Mouse (Mus musculus) erythroid progenitor cell, adult 5-6 weeks (primary cell): ENCODE data around the gene Prpf31. TPM values are rescaled to one million over a fixed set of nuclear protein-coding genes. Genes with fewer than 3 reads are reported as not detected.

ENCODE experiments used
- ATAC-seq: replicated peaks from 2 replicates; pipeline ENCODE4 v1.8.0; 2016; ENCODE audit warnings: moderate number of reproducible peaks, mild to moderate bottlenecking, moderate TSS enrichment, inconsistent platforms; ENCODE audit not compliant: poor library complexity, low FRiP score, severe bottlenecking
- total RNA-seq, 2 experiments: library from RNA; stranded (forward) in 1 of 2; stranded (reverse) in 1 of 2; fragments of 150-400 nt in 1 of 2; fragments of 186-747, 209-891 nt in 1 of 2; gene quantifications; 2 replicates each; pipeline versions ENCODE4 v1.2.3 to v1.2.4; 2015 to 2017; ENCODE audit warnings: low replicate concordance in 2 of 2

Prpf31 gene
- total RNA-seq, 2 experiments from 2014 or later, result 13.5 to 14.3 TPM

DNA sequence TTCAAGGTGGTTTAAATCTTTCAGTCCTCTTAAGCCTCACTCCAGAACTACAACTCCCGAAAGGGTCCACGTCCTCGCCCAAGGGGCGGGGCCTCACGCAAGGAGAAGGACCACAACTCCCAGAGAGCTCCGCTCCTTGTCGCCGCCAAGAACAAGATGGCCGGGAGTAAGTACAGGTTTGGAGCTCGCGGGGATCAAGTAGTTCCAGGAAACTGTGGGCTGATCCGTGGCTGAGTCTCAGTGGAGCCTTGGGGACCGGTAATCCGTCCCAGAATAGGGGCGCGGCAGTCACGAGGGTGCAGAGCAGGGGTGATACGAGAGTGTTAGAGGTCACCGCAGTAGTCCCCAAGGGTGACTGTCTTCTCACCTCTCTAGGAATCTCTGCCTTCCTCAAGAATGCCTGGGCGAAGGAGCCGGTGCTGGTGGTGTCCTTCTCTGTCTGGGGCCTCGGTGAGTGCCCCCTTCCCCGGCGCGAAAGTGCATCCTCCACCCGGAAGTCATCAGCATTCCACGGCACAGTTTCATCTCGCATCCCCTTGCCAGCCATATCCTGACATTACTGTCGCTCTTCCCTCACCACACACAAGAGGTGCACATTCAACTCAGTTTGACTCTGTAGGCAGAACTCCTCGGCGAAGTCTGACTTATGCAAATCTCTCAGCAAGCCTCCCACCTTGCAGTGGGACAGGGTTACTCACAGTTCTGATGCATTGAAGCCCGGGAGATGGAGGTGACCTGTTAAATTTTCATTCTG lies 12.4 kb upstream of the Prpf31 start, which contains the start of gene Ndufa3:
TSS of gene Ndufa3 (plus strand) at position 132 of the 754 bp plus-strand sequence.
- ATAC-seq, result peak; percentile 98

DNA sequence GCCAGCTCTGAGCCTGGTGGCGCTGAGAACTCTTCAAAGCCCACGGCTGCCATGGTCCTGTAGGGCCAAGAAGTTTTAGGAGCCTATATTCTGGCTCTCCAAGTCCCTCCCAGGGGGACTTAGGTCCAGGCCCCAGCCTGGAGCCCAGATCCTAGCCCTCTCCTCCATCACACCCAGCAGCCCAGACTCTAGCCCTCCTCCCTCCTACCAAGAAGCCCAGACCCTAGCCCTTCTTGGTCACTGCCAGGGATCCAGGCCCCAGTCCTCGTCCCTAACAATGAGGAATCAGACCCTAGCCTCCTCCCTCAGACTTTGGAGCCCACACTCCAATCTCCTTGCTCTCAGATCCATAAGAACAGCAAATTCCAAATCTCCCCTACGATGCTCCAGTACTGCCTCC lies 755 bp upstream of the Prpf31 start:
- peak; percentile 20 for ATAC-seq

DNA sequence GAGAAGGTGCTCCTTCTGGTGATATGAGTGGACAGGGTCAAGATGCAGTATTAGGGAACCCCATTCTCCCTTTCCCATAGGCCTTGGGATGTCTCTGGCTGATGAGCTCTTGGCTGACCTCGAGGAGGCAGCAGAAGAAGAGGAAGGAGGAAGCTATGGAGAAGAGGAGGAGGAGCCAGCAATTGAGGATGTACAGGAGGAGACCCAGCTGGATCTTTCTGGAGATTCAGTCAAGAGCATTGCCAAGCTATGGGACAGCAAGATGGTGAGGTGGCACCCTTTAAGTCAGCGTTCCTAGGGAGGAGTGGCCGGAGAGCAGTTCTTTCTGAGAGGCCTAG lies 662 bp downstream of the Prpf31 start:
- ATAC-seq, result no peak

DNA sequence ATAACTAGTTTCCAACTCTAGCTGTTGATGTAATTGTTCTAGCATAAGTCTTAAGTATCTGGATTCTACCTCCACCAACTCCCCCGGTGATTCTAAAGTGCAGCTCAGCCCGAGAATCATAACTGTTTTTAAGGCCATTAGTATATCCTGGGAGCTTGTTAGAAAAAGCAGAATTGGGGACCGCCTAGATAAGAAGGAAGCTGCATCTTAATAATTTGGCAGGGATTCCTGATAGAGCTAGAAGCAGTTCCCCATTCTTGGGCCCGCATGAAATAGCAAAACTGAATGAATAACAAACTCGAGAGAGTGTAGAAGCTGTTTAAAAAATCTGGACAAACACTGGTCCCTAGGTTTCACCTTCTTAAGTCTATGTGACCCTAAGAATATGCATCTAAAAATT lies 13.6 kb downstream of the Prpf31 start:
- no peak for ATAC-seq

DNA sequence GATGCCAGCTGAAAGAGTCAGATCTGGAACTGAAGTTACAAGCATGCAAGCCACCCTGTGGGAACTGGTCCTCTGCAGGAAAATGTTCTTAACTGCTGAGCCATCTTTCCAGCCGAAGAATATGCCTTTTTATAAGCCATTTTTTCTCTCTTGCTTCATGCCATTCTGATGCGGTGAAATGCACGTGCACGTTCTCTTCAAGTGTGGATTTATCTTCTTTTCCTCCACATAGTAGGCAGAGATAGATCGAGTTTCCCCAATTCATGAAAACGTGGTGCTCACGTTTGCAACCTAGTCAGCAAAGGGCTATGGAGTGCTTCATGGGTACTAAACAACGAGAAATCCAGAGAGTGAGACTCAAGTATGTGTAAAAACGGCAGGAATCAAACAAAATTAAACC lies 14.1 kb downstream of the Prpf31 start:
- no peak for ATAC-seq

DNA sequence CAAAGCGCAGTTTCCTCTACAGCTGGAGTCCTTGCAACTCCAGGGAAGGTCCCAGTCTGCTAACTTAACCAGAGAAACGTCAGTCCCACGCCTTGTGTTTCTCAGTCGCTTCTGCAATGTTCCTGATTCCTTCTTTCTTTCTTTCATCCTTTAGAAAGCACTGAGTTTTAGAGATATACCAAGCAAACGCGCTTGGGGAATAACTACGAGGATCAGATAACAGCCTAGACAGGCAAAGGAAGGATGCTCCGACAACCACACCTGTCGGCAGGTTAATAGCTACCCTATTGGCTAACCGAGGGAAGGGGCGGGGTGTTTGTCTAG lies 14.5 kb downstream of the Prpf31 start:
- ATAC-seq, result no peak

DNA sequence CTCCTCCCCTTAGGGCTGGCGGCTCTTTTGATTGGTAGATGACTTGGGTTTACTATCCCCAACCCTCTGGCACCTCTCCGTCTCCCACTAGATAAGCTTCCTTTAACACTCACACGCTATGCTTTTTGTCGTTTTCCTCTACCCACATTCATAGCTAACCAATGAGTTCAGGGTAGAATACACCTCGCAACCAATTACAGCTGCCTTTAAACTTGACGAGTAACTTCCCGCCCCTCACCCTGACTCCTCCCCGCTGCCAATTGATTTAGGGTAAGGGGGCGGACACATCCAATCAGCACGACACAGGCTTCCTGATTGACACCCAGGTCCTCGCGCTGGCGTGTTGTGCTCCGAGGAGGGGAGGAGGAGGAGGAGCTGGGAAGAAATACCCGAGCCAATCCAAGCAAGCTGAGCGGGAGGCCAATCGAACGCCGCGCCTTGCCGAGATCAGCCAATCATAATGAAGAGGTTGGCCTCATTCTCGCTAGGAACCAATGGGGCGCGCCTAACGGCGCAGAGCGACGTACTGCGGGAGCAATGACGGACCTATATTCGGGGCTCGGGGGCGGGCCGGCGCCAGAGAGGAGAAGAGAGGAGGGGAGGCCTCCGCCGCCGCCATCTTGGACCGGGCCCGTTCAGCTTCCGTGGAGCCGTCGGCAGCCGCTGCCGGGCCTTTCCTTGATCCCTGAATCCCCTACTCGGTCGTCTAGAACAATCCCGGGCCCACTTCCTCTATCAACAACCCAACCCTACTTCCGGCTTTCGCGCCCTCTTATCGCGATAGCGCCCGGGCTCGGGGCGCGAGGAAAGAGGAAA lies 15.1 kb downstream of the Prpf31 start, which contains the start of gene Cnot3:
TSS of gene Cnot3 (plus strand) at position 597 of the 816 bp plus-strand sequence.
- peak; percentile 92 for ATAC-seq

DNA sequence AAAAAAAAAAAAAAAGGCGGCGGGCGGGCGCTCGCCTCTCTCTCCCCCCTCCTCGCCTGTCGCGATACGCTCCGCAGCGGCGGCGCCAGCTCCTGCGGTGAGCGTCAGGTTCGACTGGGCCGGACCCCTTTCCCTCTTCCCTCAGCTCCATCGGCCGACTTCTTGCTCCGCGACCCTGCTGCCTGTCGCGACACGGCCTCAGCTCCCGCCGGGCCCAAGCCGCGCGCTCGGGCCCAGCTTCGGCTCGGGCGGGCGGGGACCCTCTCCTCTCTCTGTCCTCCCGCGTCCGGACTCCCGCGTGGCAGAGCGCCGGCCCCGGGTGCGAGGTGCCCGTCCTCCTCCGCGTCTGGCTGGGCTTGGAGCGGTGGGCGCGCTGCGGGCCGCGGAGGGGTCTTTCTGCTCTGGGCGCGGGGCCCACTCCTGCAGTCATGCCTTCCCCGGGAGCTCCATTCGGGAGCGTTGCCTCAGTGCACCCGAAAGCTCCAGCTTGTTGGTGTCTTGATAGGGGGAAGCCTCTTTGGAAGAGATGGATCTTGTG lies 15.8 kb downstream of the Prpf31 start:
- peak; percentile 20; the same call in 1 of the 2 replicates for ATAC-seq

DNA sequence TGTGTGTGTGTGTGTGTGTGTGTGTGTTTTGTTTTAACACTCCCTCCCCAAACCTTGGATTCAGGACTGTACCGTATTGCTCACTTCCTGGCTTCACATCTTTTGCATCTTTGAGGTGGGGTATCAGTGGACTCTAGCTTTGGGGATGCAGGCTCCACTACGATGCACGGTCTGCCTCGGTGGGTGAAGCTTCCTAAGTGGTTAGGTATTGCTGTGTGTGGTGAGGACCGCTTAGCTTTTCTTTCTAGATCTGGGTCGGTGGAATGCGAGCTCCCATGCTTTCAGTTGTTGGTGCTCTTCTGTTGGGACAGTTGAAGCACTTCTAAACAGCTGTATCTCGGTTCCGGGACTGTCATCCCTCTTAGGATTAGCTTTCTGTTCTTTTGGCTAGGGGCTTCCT lies 16.4 kb downstream of the Prpf31 start:
- no peak for ATAC-seq

DNA sequence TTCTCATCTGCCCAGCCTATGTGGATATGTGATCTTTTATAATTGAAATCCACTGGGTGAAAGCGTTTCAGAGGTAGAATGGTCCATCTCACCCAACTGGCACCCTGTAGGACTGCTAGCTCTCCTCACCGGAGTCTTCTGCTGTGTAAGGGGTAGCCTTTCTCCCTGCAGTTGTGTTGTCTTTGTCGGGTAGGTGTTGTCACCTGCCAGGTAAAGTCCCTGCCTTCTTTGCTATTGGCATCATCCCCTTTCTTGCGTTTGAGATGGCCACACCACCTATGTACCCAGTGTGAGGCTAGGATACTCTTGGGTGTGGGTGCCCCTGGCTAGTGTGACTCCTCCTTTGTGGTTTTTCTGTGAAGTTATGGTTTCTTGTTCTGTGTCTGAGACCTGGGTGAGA lies 16.9 kb downstream of the Prpf31 start:
- ATAC-seq, result no peak

DNA sequence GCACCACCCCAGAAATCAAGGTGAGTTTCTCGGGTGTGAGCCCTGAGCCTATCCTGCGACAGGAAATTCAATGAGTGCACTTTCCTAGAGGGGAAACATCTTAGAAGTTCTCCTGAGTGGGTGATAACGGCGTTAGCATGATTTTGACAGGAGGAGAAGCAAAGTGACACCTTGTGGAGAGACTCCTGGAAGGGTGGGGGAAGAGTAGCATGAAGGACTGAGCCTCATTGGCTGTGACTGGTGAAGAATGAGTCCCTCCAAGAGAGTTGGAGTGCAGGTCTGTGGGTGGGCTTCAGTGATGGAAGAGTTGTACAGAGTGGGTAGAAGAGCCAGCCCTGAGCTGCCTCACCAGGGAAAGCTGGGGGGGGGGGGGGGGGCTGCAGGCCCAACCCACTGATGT lies 27.2 kb downstream of the Prpf31 start:
- no peak for ATAC-seq

DNA sequence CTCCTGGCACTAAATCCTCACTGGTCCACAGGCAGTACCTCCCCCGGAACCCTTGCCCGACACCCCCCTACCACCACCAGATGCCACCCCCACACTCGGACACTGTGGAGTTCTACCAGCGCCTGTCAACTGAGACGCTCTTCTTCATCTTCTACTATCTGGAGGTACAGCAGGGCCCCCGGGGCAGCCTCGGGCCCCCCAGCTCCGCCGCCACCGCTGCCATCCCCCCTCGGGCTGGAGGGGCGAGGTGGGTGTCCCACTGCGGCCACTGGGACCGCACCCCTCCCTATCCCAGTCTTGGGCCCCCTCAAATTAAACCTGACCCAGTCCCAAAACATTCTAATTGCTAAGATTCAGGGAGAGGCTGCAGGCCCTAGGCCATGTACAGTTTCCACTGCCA lies 28.8 kb downstream of the Prpf31 start:
- ATAC-seq, result no peak

DNA sequence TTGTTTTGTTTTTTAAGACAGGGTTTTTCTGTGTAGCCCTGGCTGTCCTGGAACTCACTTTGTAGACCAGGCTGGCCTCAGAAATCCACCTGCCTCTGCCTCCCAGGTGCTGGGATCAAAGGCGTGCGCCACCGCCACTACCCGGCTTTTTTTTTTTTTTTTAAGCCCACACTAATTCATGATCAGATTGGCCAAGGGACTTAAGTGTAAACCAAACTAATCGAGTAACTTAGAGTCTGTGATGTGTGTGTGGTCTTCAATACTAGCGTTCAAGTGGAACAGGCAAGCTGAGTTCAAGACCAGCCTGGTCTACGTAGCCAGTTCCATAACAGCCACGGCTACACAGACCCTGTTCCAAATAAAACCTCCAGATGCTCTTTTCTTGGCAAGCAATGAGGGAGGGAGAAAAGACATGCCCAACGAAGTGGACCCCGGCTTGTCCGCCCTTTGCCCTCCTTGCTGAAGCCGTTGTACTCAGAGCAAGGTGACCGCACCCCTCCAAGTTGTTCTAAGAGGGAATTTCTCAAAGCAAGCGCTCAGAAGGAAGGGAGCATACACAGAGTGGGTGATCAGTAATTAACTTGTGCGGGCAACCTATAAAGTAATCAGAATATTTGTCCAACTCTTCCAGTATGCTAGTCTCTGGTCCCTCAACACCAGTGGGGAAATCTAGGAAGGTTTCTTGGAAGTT lies 34.9 kb downstream of the Prpf31 start:
- peak; percentile 35; the same call in 1 of the 2 replicates for ATAC-seq

DNA sequence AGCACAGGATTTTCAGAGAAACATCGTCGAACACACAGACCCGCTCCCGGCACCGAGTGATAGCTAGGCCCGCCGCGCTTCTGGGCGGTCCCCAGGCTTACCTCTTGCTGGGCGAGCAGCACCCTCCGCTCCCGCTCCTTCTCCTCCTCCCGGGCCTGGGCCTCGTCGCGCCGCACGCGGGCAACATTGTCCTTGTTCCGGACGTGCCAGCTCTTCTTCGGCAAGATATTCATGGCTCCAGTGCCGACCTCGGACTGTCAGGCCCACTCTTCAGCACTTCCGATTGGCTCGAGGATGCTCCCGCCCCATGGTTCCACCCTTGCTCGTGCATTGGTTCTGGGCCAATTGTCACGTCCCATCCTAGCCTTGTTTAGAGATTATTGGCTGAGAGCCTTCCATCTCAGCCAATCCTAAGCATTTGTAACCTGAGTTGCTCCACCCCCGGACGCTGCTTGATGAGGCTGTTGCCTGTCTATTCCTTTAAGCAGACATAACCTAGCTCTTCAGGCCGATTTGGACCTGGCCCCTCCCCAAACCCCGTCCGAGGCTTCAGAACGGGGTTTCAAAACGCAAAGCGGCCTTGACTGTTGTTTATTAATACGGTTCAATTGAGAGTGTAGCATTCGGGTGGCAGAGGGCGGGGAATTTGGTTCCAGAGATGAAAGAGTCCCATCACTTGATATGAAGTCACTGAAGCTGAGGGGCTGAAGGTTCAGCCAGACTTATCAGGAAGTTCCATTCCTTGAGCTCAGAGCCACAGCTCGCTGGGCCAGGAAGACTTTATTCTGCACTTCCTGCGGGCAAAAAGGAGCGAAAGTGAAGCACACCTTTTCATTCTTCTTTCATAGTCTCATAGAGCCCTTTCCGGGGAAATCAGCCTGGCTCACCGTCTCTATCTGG lies 35.7 kb downstream of the Prpf31 start, which contains the start of gene Leng1:
TSS of gene Leng1 (minus strand) at position 626 of the 900 bp plus-strand sequence.
- ATAC-seq, result peak; percentile 95

DNA sequence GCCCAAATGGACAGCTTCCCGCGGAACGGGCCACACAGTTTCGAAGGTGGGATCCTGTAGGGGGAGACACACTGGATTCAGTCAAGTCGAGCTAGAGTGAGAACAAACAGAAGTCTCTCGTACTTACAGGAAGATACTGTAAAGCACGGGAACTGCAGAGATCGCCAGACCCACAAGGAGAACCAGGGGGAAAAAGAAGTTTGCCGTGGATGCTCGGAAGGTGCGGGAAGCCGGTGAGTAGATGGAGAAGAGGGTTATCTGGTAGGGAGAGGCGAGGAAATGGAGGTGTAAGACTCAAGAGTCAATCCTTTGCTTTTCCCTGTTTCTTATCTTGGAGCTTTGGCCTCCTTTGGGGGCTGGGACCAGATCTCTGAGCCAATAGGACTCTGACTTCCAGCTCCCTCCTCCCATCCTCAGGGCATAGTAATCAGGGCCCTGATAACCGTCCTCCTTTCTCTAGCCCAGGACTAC lies 37.2 kb downstream of the Prpf31 start:
- no peak for ATAC-seq

DNA sequence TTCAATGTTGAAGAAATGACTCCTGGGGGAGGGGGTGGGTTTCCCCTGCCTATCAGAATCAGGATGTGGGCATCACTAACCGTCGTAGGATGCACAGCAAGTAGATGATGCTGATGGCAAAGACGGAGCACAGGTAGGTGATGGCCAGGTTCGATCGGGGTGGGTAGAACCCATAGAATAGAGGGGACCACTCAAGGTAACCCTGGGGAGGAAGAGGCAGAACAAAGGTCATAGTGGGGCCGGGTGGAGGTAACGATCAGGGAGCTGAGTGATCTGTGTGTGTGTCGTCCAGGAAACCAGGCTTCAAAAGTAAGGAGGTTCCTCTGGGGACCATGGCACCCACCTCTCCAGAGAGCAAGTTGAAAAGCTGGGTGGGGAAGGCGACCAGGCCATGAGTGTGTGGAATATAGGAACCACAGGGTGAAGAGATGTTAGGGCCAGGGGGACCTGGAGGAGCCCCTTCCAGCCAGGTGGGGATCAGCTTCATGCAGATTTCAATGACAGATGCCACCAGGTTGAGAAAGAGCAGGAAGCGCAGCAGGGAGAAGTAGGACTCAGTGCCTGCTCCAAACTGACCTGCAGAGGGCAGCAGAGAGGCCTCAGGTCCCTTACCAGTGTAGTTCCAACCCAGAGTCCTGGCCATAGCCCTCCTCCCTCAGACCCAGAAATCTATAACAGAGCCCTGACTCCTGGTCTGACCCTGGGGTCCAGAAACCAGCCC lies 44.9 kb downstream of the Prpf31 start:
- peak; percentile 86 for ATAC-seq

DNA sequence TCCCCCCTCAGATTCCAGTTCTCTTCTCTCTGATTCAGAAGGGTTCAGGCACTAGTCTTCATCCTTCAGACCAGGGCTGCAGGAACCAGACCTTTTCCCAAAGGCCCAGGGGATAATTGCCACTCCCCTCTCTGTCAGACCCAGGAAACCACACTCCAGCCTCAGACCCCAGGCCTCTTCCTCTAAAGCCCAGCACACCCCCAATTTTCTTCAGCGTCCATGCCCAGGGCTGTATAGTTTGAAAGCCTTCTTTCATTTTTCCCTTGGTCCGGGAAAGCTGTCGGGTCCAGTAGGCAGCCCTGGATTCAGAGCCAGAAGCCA lies 45.4 kb downstream of the Prpf31 start:
- 0 out of 2 replicates have a peak, but pooled peaks have one; percentile 27 for ATAC-seq

DNA sequence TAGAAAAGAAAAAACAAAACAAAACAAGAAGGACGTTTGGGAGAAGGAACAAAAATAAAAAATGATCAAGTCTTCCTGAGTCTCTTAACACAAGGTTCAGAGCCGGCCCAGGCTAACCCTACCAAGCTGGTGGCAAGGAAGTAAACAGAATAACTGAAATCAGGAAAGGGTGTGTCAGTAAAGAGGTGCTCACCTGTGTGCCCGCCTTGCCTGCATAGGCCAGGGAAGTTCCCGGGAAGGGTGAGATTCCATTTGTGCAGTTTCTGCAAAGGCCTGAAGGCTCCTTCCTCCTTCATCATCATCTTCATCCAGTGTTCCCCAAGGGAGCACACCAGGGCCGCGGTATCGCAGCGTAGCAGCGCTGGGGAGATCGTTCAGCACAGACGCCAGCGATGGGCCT lies 46.6 kb downstream of the Prpf31 start:
- ATAC-seq, result no peak

DNA sequence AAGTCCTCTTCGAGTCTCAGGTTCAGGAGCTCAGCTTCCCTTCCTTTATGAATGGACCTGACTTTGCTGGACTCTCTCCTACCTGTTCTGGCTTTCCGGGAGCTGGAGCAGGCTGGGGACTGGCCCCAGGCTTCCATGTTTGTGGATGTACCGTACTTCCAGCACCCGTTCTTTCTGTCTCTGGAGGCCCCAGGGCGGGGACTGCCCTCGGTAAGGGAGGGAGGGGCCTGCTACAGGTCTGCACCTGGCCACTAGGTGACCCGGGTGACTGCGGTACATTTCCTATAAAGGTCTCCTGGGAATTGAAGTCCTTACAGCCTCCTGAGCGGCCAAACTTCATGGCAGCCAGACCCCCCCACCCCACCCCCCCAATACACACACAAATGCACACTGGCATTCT lies 47.6 kb downstream of the Prpf31 start, which contains the start of gene Tmc4:
TSS of gene Tmc4 (minus strand) at position 212 of the 400 bp plus-strand sequence.
- no peak for ATAC-seq
